In genomic region chr1:73940491-73941204, GRCm38 (mm10) we compare ENCODE assay signal across 21 mouse cellular contexts.
DNase-seq lines count a peak whose midpoint lies in the region; ATAC-seq and TF ChIP-seq lines count a peak whose summit lies in the region.
"Had no signal": no experiment of that assay in that cellular context is flagged by ENCODE, and none has a peak within 500 bp of the region (broad histone marks: within the 10 kb centered on the region; RNA-seq: fewer than 3 reads in every experiment).

No protein-coding gene starts in this region.

- ATAC-seq in forebrain, postnatal 0 days, result no peak
- ATAC-seq: forebrain, embryonic 14.5 days; liver, postnatal 0 days; Patski had no signal

- no peak for TF ChIP-seq POLR2A in spleen, adult 2 months (IDR thresholded peaks at IDR 0.05; ENCODE audit: low read depth, low read length)
- TF ChIP-seq POLR2A in thymus, adult 2 months (IDR thresholded peaks at IDR 0.05; ENCODE audit: control insufficient read depth, extremely low read depth, insufficient read depth, low read length, poor library complexity), result no peak

- H3K4me2 ChIP-seq in forebrain, postnatal 0 days (ENCODE audit: low read depth), result no peak overlapping the region
- H3K4me2 ChIP-seq: limb, embryonic 15.5 days; neural tube, embryonic 13.5 days had no signal

- intact Hi-C loops in gastrocnemius, adult 2 months (cut with DNase I), result no loop called here

- no peak overlapping the region for H3K9ac ChIP-seq in forebrain, postnatal 0 days
- H3K9ac ChIP-seq: limb, embryonic 15.5 days; liver, postnatal 0 days; neural tube, embryonic 13.5 days had no signal

- no peaks in the 10 kb centered on the region for H3K36me3 ChIP-seq in spleen, adult 2 months (ENCODE audit: control insufficient read depth, insufficient read depth, low read length)
- no peaks in the 10 kb centered on the region for H3K36me3 ChIP-seq in thymus, adult 2 months (ENCODE audit: control insufficient read depth, insufficient read depth, low read length)
- no peaks in the 10 kb centered on the region for H3K36me3 ChIP-seq in forebrain, postnatal 0 days (ENCODE audit: insufficient read depth)
- H3K36me3 ChIP-seq: neural tube, embryonic 13.5 days had no signal

- peaks cover 22% of the 10 kb centered on the region; the same call in 1 of the 2 replicates for H3K4me1 ChIP-seq in spleen, adult 2 months (ENCODE audit: control insufficient read depth, insufficient read depth, insufficient read length)
- H3K4me1 ChIP-seq in thymus, adult 2 months (replicated peaks; ENCODE audit: control insufficient read depth, insufficient read depth, low read length), result peaks cover 33% of the 10 kb centered on the region
- no peaks in the 10 kb centered on the region for H3K4me1 ChIP-seq in forebrain, postnatal 0 days (ENCODE audit: insufficient read depth)

- DNase-seq in gastrocnemius, adult 2 months, result peak; percentile 13
- DNase-seq in gastrocnemius, adult 18-20 months (ENCODE audit: low spot score), result no peak
- peak; percentile 14 to 50 for DNase-seq in spleen, adult 2 months (ENCODE audit: low read depth in 1 of 2, low spot score in 2 of 2)
- no peak for DNase-seq in spleen, adult 12 weeks (ENCODE audit: low spot score)
- peak; percentile 44 for DNase-seq in thymus, adult 2 months
- DNase-seq in forebrain, postnatal 0 days, result no peak
- DNase-seq in cerebellum, postnatal 4 days (ENCODE audit: low spot score in 2 of 2), result no peak
- no peak for DNase-seq in adrenal gland, postnatal 36 days
- DNase-seq: cerebellum, adult 11-12 months; cerebellum, postnatal 25 days; heart, adult 18-20 months; heart, postnatal 36 days; kidney, adult 9 months; liver, postnatal 0 days; lung, postnatal 36 days; right cerebral cortex, postnatal 25 days had no signal

- no peak for TF ChIP-seq CTCF in gastrocnemius, adult 2 months (IDR thresholded peaks at IDR 0.05)
- TF ChIP-seq CTCF in spleen, adult 2 months (IDR thresholded peaks at IDR 0.05; ENCODE audit: extremely low read depth, insufficient read depth, insufficient read length, insufficient replicate concordance), result no peak
- TF ChIP-seq CTCF in thymus, adult 2 months (IDR thresholded peaks at IDR 0.05; ENCODE audit: borderline replicate concordance, control insufficient read depth, extremely low read depth, insufficient read depth, low read length, poor library complexity), result no peak
- TF ChIP-seq CTCF in forebrain, postnatal 0 days (IDR thresholded peaks at IDR 0.05; ENCODE audit: low read depth), result no peak

- H3K4me3 ChIP-seq in gastrocnemius, adult 2 months, result no peak overlapping the region
- no peak overlapping the region for H3K4me3 ChIP-seq in spleen, adult 2 months (ENCODE audit: extremely low read depth, insufficient read depth, insufficient read length)
- H3K4me3 ChIP-seq in thymus, adult 2 months (ENCODE audit: control insufficient read depth, insufficient read depth, low read length), result no peak overlapping the region
- no peak overlapping the region for H3K4me3 ChIP-seq in forebrain, postnatal 0 days (ENCODE audit: low read depth, low read length)
- H3K4me3 ChIP-seq: embryonic facial prominence, embryonic 10.5 days; limb, embryonic 15.5 days; neural tube, embryonic 13.5 days had no signal

- H3K27ac ChIP-seq in gastrocnemius, adult 2 months, result peak overlapping the region; percentile 90
- no peak overlapping the region for H3K27ac ChIP-seq in spleen, adult 2 months (ENCODE audit: insufficient read depth, low read length)
- no peak overlapping the region for H3K27ac ChIP-seq in thymus, adult 2 months (ENCODE audit: control insufficient read depth, insufficient read depth, low read length)
- no peak overlapping the region for H3K27ac ChIP-seq in forebrain, postnatal 0 days (ENCODE audit: low read depth, low read length)
- H3K27ac ChIP-seq: embryonic facial prominence, embryonic 10.5 days; limb, embryonic 15.5 days; neural tube, embryonic 13.5 days had no signal

- no peaks in the 10 kb centered on the region for H3K27me3 ChIP-seq in spleen, adult 2 months (ENCODE audit: control insufficient read depth, insufficient read depth, low read length)
- H3K27me3 ChIP-seq in thymus, adult 2 months (ENCODE audit: control insufficient read depth, insufficient read depth, low read length), result no peaks in the 10 kb centered on the region
- no peaks in the 10 kb centered on the region for H3K27me3 ChIP-seq in forebrain, postnatal 0 days (ENCODE audit: insufficient read depth, low read length)
- H3K27me3 ChIP-seq: limb, embryonic 15.5 days; neural tube, embryonic 13.5 days; Patski had no signal

- whole genome bisulfite sequencing in spleen, adult 2 months, result 57% methylated on average over 9 of the region's 9 CpGs
- 60% methylated on average over 9 of the region's 9 CpGs for WGBS in thymus, adult 2 months
- 72% methylated on average over 9 of the region's 9 CpGs for WGBS in forebrain, postnatal 0 days

- H3K9me3 ChIP-seq in forebrain, postnatal 0 days (ENCODE audit: low read length), result no peaks in the 10 kb centered on the region
- H3K9me3 ChIP-seq: embryonic facial prominence, embryonic 10.5 days; limb, embryonic 15.5 days; neural tube, embryonic 13.5 days had no signal

Comparison
In these comparisons a context has a peak if more than half of its experiments do, and no peak if none do; other contexts are left out.
1. DNase-seq: peak in gastrocnemius, adult 2 months (single experiment), spleen, adult 2 months (2 of 2) and thymus, adult 2 months (single experiment); none in gastrocnemius, adult 18-20 months (single experiment), spleen, adult 12 weeks (single experiment), forebrain, postnatal 0 days (single experiment), cerebellum, postnatal 4 days (0 of 2) and adrenal gland, postnatal 36 days (0 of 2).